Mouse (Mus musculus): Measurements from ENCODE around the gene Adss. TPM values are rescaled to one million over a fixed set of nuclear protein-coding genes. Genes with fewer than 3 reads are reported as not detected.

Gene Adss
- polyA plus RNA-seq, 1 experiment from 2014 or later = 55.7 TPM

DNA sequence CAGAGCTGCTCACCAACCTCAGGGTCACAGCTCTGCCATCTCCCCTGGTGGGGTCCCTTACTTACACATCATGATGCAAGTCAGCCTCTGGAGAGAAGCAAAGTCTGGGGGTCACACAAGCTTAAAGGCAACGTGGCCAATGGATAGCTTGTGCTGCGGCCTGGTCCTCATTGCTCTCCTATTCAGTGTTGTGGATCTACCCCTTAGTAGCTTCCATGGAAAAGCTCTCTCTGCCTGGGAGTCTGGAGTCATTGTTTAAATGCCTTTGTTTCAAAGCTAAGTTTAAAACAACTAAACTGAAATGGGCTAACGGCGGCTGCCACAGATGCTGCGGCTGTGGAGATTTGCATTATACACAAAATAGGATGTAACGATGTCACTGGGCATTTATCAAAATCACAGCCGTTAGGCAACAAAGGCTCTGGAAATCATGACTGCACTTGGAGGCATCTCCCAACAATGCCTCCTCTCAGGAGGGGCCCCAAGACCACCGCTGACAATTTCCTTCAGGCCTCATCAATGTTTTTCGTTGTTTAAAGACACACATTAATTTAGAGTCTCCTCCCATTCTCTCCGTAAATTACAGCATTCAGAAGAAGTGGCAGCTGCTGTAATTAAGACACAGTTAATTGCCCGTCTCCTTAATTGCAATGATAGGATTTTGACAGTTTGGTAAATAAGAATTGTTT lies 77.8 kb downstream of the Adss start:
- Histone ChIP-seq H3K4me3 (no peak overlapping the region), H3K9me3 (replicated peaks) (no peaks in the 10 kb centered on the region), H3K36me3 (no peaks in the 10 kb centered on the region), H3K27me3 (ENCODE audit: low read depth, poor library complexity, severe bottlenecking) (no peaks in the 10 kb centered on the region), H3K27ac (replicated peaks) (no peak overlapping the region), H3K4me1 (peaks cover 10% of the 10 kb centered on the region; the same call in 1 of the 2 replicates)
- WGBS = 78% methylated on average over 11 of the region's 11 CpGs
- DNase-seq (ENCODE audit: low spot score) = no peak

DNA sequence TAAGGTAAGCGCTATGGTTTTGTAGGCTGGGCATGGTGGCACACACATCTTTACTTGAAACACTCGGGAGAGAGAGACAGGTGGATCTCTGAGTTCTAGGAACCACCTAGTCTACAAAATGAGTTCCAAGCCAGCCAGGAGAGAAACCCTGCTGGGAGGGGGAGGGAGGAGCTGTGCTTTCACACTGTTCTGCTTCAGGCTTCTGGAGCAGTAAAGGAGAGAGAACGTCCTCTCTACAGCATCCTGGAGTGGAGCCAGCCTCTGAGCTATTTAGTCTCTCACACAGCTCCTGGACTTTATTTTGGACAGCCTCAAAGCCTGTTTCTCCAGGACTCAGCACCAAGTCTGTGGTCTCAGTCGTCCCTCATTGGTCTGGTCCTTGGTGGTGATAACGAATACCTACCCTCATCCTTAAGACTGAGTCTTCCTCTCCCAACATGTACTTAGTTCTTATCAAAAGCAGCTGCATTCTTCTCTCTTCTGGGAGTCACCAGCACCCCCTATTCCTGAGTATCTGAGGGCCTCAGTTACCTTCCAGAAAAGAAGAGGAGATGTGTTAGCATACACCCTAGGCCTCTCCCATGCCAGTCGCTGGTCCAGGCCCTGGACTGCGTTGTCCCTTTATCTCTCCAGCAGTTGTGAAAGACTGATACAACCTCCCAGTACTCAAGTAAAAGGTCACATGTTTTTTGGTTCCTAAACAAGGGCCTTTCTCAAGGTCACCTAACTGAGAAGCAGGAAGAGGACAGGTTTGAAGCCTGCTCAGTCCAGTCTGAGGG lies 79.1 kb downstream of the Adss start:
- no peak overlapping the region for H3K27ac ChIP-seq (replicated peaks)
- 85% methylated on average over 7 of the region's 7 CpGs for WGBS
- H3K27me3 ChIP-seq (ENCODE audit: low read depth, poor library complexity, severe bottlenecking) = no peaks in the 10 kb centered on the region
- no peak for DNase-seq (ENCODE audit: low spot score)
- peaks cover 10% of the 10 kb centered on the region; the same call in 1 of the 2 replicates for H3K4me1 ChIP-seq
- H3K9me3 ChIP-seq (replicated peaks) = no peaks in the 10 kb centered on the region
- no peaks in the 10 kb centered on the region for H3K36me3 ChIP-seq
- H3K4me3 ChIP-seq = no peak overlapping the region

DNA sequence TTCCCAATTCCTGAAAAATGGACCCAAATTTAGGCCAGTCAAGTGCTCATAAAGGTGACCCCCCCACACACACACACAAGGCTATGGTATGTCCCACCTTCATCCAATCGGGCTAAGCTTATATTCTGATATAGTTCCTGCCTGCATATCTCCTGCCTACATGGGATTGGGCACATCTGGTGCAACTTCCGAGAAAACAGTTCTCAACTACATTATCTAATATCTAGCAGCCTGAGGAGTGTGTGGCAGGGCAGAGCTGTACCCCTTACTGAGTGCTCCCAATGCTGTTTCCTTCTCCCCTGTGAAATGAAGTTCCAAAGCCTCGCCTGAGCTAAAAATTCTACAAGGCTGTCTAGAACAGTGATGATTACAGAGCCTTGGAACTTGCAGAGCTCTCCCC lies 79.9 kb downstream of the Adss start:
- Histone ChIP-seq H3K27me3 (ENCODE audit: low read depth, poor library complexity, severe bottlenecking) (no peaks in the 10 kb centered on the region), H3K27ac (replicated peaks) (no peak overlapping the region), H3K4me1 (peaks cover 10% of the 10 kb centered on the region; the same call in 1 of the 2 replicates), H3K4me3 (no peak overlapping the region), H3K9me3 (replicated peaks) (no peaks in the 10 kb centered on the region), H3K36me3 (no peaks in the 10 kb centered on the region)
- WGBS = 87% methylated on average over 3 of the region's 3 CpGs
- DNase-seq (ENCODE audit: low spot score) = no peak

DNA sequence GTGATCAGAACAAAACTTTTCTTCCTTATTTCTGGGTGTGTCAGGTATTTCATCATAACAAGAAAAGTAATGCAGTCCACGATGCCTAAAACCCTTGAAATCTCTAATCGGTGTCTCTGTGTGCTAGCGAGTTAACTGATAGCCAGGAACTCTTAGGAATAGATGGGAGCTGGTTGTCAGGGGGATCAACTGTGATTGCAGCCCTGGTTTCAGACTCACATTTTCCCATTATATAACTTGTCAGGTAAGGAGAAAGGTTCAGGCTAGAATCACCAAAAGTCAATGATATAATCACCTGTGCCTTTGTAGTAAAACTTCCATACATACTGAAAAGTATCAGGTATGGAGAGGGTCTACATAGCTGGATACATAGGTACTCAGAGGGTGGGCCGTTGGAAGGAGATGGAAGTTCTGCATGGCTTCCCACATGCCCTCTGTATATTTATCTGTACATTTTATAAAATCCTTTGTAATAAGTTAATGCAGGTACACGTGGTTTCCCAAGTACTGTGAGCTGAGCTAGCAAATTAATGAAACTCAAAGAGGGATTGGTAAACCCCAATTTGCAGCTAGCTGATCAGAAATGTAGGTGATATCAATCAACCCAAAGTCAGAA lies 81.8 kb downstream of the Adss start:
- 90% methylated on average over 5 of the region's 5 CpGs for WGBS
- Histone ChIP-seq H3K4me3 (no peak overlapping the region), H3K9me3 (replicated peaks) (peaks cover 8% of the 10 kb centered on the region; the same call in 1 of the 2 replicates), H3K27me3 (ENCODE audit: low read depth, poor library complexity, severe bottlenecking) (no peaks in the 10 kb centered on the region), H3K36me3 (no peaks in the 10 kb centered on the region), H3K27ac (replicated peaks) (no peak overlapping the region), H3K4me1 (peaks cover 10% of the 10 kb centered on the region; the same call in 1 of the 2 replicates)
- DNase-seq (ENCODE audit: low spot score) = no peak

DNA sequence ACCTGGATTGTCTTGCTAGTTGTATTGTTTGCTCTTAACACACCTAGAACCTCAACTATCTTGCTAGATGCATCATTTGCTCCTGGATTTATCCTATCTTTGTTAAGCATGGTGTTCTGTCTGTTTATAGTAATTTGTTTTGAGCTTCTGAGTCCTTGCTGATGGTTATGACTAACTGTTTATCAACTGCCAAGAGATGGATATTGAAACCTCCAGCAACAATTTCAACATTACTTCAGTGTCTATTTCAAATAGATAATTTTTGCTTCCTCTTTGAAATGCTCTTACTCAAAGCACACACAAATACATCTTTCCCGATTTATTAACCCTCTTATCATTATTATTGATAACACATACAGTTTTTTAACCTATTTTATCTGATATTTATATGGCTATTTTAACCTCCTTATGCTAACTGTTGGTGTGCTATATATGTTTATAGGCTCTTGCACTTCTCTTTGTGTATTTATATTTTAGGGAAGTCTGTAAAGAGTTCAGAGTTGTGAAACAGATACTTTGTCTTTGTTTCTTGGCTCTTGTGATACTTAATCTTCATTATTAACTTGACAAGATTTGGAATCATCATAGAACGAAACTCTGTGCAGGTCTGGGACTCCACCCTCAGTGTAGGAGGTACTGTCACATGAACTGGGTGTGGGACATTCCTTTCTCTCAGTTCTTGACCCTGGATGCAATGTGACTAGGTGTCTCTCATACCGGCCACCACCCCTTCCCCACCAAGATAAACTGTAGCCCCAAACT lies 82.5 kb downstream of the Adss start:
- WGBS = 91% methylated on average over 3 of the region's 3 CpGs
- DNase-seq (ENCODE audit: low spot score) = no peak
- Histone ChIP-seq H3K4me1 (peaks cover 7% of the 10 kb centered on the region; the same call in 1 of the 2 replicates), H3K36me3 (no peaks in the 10 kb centered on the region), H3K27me3 (ENCODE audit: low read depth, poor library complexity, severe bottlenecking) (no peaks in the 10 kb centered on the region), H3K27ac (replicated peaks) (no peak overlapping the region), H3K4me3 (no peak overlapping the region), H3K9me3 (replicated peaks) (peaks cover 8% of the 10 kb centered on the region; the same call in 1 of the 2 replicates)

Other genes with a start within 250 kb of the Adss start
- not detected in 2 replicates for gene 1700016C15Rik, start 66.7 kb downstream of the Adss start, polyA plus RNA-seq (2016; fragmentation: Nextera tagmentation; extraction: Ambion mirVana)
- 0.05 and 0.22 TPM in 2 replicates for gene Catspere2, start 186.9 kb upstream of the Adss start, polyA plus RNA-seq (2016; fragmentation: Nextera tagmentation; extraction: Ambion mirVana)